Mouse (Mus musculus) brain, embryonic 14.5 days (tissue): Measurements from ENCODE around the gene Ormdl3.

Experiments used
- CTCF ChIP-seq: fragments of 200-500 bp; IDR thresholded peaks from 2 replicates; pipeline ENCODE4 v1.5.1; 2012; ENCODE audit warnings: inconsistent platforms, mild to moderate bottlenecking, moderate library complexity, borderline replicate concordance; ENCODE audit not compliant: insufficient read depth, insufficient read length; ENCODE audit errors: extremely low read depth
- POLR2A ChIP-seq: fragments of 200-500 bp; IDR thresholded peaks from 2 replicates; pipeline ENCODE4 v1.6.1; 2012; ENCODE audit warnings: mild to moderate bottlenecking, inconsistent platforms, borderline replicate concordance; ENCODE audit not compliant: poor library complexity, insufficient read depth, insufficient read length, severe bottlenecking; ENCODE audit errors: extremely low read depth

- no peak for TF ChIP-seq CTCF
- TF ChIP-seq POLR2A = no peak
Measured at GRCm38 (mm10) chr11:98582551-98583264, 4.5 kb downstream of the Ormdl3 start.
